Mouse (Mus musculus): ENCODE measurements at regions not wholly inside any gene's neighbourhood (a gene's known extent, or its start where the extent isn't known, plus 50 kb on each side); places are given as distances from the start of the nearest gene placed in this dataset.
"Not testable (repeated sequence)": the region's sequence is repeated elsewhere in the genome, so short reads cannot be mapped to it uniquely, and the experiment has no call there.

- Histone ChIP-seq H3K4me3 (ENCODE audit: insufficient read depth, low read length) (no peak overlapping the region), H3K27ac (ENCODE audit: insufficient read depth, low read length) (no peak overlapping the region), H3K4me1 (ENCODE audit: control insufficient read depth, insufficient read depth, low read length) (no peaks in the 10 kb centered on the region)
- no peak for TF ChIP-seq CTCF (IDR thresholded peaks at IDR 0.05; ENCODE audit: extremely low read depth, insufficient read depth, low read length)
- no peak for TF ChIP-seq POLR2A (IDR thresholded peaks at IDR 0.05; ENCODE audit: extremely low read depth, insufficient read depth, low read length)
These were observed 122.1 kb upstream of the Intu start for GRCm38 (mm10) chr3:40408921-40409488.

DNA sequence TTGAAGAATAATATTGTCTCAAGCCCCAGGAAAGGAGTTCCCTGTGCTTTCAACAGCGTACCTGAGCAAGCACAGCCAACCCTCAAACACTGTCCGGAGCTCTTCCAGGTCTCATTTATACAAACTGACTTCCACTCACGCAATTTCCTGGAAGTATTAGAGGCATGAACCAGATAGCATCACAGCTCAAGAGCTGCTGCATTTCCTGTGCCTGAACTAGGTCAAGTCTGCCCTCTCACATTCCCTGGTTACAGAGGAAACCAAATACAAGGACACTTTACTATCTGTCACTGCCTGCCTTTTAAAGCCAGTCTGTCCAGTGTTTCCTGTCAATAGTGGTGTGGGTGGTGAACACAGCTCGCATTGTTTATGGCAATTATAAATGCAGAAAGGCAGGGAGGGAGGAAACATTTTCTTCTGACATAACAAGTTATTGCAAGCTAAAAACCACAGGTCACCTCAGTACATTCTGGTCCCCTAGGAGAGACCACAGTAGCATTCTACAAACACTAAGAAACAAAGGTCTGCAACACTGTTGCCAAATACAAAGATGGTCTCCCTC, 120.3 kb upstream of the Intu start:
- Histone ChIP-seq H3K27ac (ENCODE audit: insufficient read depth, low read length) (no peak overlapping the region), H3K4me3 (ENCODE audit: insufficient read depth, low read length) (no peak overlapping the region), H3K4me1 (ENCODE audit: control insufficient read depth, insufficient read depth, low read length) (no peaks in the 10 kb centered on the region)
- TF ChIP-seq POLR2A (IDR thresholded peaks at IDR 0.05; ENCODE audit: extremely low read depth, insufficient read depth, low read length) (no peak), CTCF (IDR thresholded peaks at IDR 0.05; ENCODE audit: extremely low read depth, insufficient read depth, low read length) (no peak)

DNA sequence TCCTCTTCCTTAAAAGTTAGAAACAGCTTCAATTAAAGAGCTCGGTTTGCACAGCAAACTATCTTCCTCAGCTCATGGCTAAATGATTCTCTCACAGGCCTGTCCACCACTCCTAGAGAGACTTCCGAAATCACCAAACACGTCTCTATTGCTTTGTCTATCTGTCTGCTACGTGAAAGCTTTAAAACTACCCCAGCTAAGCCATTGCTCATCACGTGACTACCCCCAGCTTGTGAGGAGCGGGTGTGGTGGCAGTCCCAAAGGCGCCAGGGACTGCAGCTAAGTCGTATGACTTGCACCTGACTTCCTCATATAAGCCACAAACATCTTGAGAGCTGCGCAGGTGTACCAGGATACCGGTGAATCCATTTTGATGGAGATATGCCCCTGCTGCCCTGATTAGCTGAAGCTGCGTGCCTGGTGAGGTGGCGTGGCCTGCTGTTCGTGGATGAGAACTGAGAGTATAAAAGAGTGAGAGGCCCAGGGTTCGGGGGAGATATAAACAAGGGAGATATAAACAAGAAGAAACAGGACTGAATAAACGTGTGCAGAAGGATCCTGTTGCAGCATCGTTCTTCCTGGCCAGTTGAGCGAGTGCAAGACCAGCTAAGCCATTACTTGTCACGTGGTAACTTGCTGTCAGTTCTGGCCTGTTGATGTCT, 105.8 kb upstream of the Intu start:
- not testable (repeated sequence) for H3K27ac ChIP-seq (ENCODE audit: insufficient read depth, low read length); H3K4me1 ChIP-seq (ENCODE audit: control insufficient read depth, insufficient read depth, low read length); H3K4me3 ChIP-seq (ENCODE audit: insufficient read depth, low read length)

DNA sequence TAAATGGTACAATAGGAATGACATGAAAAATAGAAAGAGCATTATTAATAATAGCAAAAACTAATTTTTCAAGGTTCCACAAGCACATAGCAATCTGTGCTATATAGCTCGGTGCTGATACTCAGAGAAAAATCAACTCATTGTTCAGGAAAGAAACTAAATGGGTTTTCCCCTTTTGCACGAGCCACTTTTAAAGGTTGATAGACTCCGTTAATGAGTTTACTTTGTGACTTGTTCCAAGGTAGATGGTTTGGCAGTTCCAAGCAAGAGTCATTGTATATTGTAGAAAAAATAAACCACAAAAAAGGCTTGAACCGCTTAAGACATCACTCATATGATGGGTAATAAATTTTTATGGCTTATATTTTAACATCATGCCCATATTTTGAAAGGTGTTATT, 105.0 kb upstream of the Intu start:
- no peak for TF ChIP-seq POLR2A (IDR thresholded peaks at IDR 0.05; ENCODE audit: extremely low read depth, insufficient read depth, low read length)
- no peak for TF ChIP-seq CTCF (IDR thresholded peaks at IDR 0.05; ENCODE audit: extremely low read depth, insufficient read depth, low read length)
- Histone ChIP-seq H3K4me1 (ENCODE audit: control insufficient read depth, insufficient read depth, low read length) (no peaks in the 10 kb centered on the region), H3K27ac (ENCODE audit: insufficient read depth, low read length) (no peak overlapping the region), H3K4me3 (ENCODE audit: insufficient read depth, low read length) (no peak overlapping the region)

DNA sequence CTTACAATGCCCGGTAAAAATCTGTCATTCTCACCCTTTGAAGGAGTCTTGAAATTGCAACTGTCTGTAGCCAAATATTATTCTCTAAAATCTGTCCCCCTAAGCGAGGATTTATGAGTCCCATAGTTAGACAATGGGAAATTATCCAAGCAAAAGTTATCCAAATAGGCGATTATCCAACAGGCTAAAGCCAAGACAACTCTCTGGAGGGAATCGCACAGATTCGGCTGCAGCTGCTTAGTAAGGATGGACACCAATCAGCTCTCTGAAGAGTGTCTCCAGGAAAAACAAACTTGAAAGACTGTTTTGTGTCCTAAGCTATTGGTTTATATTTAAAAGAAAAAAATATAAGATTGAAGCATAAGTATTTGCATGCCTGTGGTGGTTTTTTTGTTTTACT, 103.1 kb upstream of the Intu start:
- no peak for TF ChIP-seq CTCF (IDR thresholded peaks at IDR 0.05; ENCODE audit: extremely low read depth, insufficient read depth, low read length)
- Histone ChIP-seq H3K4me3 (ENCODE audit: insufficient read depth, low read length) (no peak overlapping the region), H3K27ac (ENCODE audit: insufficient read depth, low read length) (no peak overlapping the region), H3K4me1 (ENCODE audit: control insufficient read depth, insufficient read depth, low read length) (no peaks in the 10 kb centered on the region)

DNA sequence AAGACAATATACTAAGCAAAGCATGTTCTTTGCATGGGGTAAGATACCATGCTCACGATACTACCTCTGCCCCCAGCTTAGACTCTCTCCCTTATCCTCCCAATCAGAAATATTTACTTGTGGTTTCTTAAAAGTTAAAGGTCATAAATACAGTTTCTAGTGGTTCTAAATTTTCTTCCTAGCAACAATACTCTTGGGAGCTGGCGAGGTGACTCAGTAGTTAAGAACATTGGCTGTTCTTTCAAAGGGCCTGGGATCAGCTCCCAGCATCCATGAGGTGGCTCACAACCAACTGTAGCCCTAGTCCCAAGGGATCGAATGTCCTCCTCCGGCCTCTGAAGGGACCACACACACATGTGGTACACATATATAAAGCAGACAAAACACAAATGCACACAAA, 92.8 kb upstream of the Intu start:
- Histone ChIP-seq H3K27ac (ENCODE audit: insufficient read depth, low read length) (no peak overlapping the region), H3K4me3 (ENCODE audit: insufficient read depth, low read length) (no peak overlapping the region), H3K4me1 (ENCODE audit: control insufficient read depth, insufficient read depth, low read length) (no peaks in the 10 kb centered on the region)
- TF ChIP-seq POLR2A (IDR thresholded peaks at IDR 0.05; ENCODE audit: extremely low read depth, insufficient read depth, low read length) (no peak), CTCF (IDR thresholded peaks at IDR 0.05; ENCODE audit: extremely low read depth, insufficient read depth, low read length) (no peak)

DNA sequence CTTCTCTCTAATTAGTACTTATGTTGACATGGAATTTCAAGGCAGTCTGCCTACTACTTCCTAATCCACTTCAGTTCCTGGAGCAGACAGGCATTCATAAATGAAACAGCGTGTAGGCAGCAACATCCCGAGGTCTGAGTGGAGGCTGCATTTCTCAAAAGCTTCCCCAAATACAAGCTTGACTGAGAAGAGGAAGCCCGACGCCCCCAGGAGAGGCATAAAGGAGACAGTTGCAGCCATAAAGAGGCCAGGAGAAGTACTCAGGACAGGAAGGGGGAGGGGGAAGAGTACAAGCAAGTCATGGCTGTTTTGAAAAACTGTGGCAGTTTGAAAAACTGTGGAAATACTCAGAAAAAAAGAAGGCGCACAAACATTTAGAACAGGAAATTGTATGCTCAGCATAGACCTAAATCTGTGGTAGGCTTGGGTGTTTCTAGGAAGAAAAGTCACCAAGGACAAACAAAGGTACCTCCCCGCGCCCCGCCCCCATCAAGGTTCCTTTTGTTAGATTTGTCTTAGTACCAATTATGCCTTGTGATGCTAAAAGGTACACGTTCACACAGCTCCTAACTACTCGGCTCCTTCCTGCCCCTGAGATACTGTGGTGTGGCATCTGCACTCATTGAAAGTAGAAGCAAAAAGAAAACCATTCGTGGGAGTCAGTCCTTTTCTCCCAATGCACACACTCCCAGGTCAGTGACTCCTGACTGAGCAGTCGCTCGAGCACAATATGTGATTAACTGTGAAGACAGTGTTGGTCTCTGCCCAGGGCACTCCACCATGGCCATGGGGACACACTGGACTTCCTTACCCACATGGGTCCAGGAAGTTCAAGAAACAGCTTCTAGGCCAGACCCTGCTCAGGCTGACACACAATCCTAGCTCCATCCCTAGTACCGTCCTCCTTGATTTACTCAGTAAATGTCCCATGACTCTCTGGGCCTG, 89.7 kb upstream of the Intu start:
- no peaks in the 10 kb centered on the region for H3K4me1 ChIP-seq (ENCODE audit: control insufficient read depth, insufficient read depth, low read length)
- no peak for TF ChIP-seq CTCF (IDR thresholded peaks at IDR 0.05; ENCODE audit: extremely low read depth, insufficient read depth, low read length)
- no peak for TF ChIP-seq POLR2A (IDR thresholded peaks at IDR 0.05; ENCODE audit: extremely low read depth, insufficient read depth, low read length)

DNA sequence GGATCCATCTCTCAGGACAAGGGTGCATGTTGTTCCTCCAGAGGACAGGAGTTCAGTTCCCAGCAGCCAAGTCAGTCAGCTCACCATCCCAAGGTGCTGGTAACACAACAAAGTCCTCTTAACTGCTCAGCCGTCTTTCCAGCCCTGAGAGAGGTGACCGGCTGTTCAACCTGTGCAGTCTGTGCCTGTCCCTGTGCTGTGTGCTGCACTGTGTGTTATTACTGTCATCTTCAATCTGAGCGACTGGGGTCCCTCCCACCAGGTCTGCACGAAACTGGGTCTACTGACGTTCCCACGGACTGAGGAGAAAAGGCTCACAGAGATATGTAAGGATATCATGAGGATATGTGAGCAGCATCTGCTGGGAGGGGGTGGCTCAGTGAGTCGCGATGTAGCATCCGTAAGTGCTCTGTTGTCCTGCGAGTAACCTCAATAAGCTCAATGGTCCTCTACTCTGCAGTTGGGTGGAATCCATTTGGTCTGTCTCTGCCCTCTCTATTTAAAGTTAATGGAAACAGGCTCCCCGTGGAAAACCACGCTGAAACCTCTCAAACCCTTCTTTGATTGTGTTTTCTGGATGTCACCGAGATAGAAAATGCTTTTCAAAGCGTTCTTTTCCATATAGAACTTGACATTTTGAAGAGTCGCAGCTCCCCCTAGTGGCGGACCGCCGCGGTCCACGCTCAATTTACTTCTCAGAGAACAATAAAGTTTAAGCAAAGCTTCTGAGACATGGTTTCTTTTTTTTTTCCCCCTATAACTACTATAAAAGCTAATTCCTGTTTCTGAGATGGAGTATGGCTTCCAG, 87.1 kb upstream of the Intu start:
- Histone ChIP-seq H3K4me3 (ENCODE audit: insufficient read depth, low read length) (peak overlapping the region; percentile 16), H3K27ac (ENCODE audit: insufficient read depth, low read length) (no peak overlapping the region), H3K4me1 (ENCODE audit: control insufficient read depth, insufficient read depth, low read length) (no peaks in the 10 kb centered on the region)
- TF ChIP-seq CTCF (IDR thresholded peaks at IDR 0.05; ENCODE audit: extremely low read depth, insufficient read depth, low read length) (peak; percentile 71), POLR2A (IDR thresholded peaks at IDR 0.05; ENCODE audit: extremely low read depth, insufficient read depth, low read length) (no peak)

More for the DNA sequence above, 89.7 kb upstream of the Intu start:
- no peak overlapping the region for H3K27ac ChIP-seq (ENCODE audit: insufficient read depth, low read length)
- no peak overlapping the region for H3K4me3 ChIP-seq (ENCODE audit: insufficient read depth, low read length)

DNA sequence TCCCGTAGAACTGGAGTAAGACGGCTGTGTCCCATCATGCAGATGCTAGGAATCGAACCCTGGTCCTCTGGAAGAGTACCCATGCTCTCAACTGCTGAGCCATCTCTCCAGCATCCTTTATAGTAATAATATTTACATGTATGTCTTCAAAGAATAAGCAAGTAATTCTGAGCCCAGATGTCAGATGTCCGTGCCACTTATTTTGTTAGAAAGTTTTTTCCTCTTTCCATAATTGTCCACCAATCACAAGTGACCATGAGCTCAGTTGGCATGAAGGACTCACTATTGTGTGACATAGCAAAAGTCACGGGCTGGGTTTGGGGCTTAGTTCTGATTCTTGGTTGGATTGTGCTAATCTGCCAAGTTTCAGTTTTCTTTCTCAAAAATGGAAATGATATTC, 78.1 kb upstream of the Intu start:
- Histone ChIP-seq H3K27ac (ENCODE audit: insufficient read depth, low read length) (no peak overlapping the region), H3K4me1 (ENCODE audit: control insufficient read depth, insufficient read depth, low read length) (0 out of 2 replicates have a peak, but pooled peaks cover 1% of the 10 kb centered on the region), H3K4me3 (ENCODE audit: insufficient read depth, low read length) (no peak overlapping the region)
- TF ChIP-seq CTCF (IDR thresholded peaks at IDR 0.05; ENCODE audit: extremely low read depth, insufficient read depth, low read length) (no peak), POLR2A (IDR thresholded peaks at IDR 0.05; ENCODE audit: extremely low read depth, insufficient read depth, low read length) (no peak)

Measured in cortical plate, adult 2 months (tissue).